Mouse (Mus musculus): ENCODE data around the gene Sirt1. TPM values are rescaled to one million over a fixed set of nuclear protein-coding genes. Genes with fewer than 3 reads are reported as not detected.

The Sirt1 gene
- polyA plus RNA-seq, 1 experiment from 2014 or later: 9.5 TPM

- DNase-seq (ENCODE audit: low spot score): no peak
These were observed 44.2 kb downstream of the Sirt1 start for GRCm38 (mm10) chr10:63337326-63337725.

GRCm38 (mm10) chr10:63336901-63337300, 44.6 kb downstream of the Sirt1 start:
- DNase-seq (ENCODE audit: low spot score): no peak

- DNase-seq (ENCODE audit: low spot score): no peak
These were observed 54.4 kb downstream of the Sirt1 start for GRCm38 (mm10) chr10:63327091-63327490.

- DNase-seq (ENCODE audit: low spot score): no peak
These were observed 67.8 kb downstream of the Sirt1 start for GRCm38 (mm10) chr10:63313726-63314125.

GRCm38 (mm10) chr10:63308582-63309366, 72.7 kb downstream of the Sirt1 start:
- peak; percentile 78 for DNase-seq (ENCODE audit: low spot score)

- no peak for DNase-seq (ENCODE audit: low spot score)
These were observed 79.1 kb downstream of the Sirt1 start for GRCm38 (mm10) chr10:63302356-63302755.

- no peak for DNase-seq (ENCODE audit: low spot score)
These were observed 98.7 kb downstream of the Sirt1 start for GRCm38 (mm10) chr10:63282846-63283245.

- DNase-seq (ENCODE audit: low spot score): no peak
These were observed 99.1 kb downstream of the Sirt1 start for GRCm38 (mm10) chr10:63282417-63282816.

GRCm38 (mm10) chr10:63279851-63280250, 101.7 kb downstream of the Sirt1 start:
- no peak for DNase-seq (ENCODE audit: low spot score)

- no peak for DNase-seq (ENCODE audit: low spot score)
These were observed 104.5 kb downstream of the Sirt1 start for GRCm38 (mm10) chr10:63277010-63277409.

- no peak for DNase-seq (ENCODE audit: low spot score)
These were observed 108.6 kb downstream of the Sirt1 start for GRCm38 (mm10) chr10:63272868-63273267.

- DNase-seq (ENCODE audit: low spot score): no peak
These were observed 109.1 kb downstream of the Sirt1 start for GRCm38 (mm10) chr10:63272401-63272800.

Other genes starting within 250 kb of the Sirt1 start
- gene Mypn, start 177.8 kb downstream of the Sirt1 start, polyA plus RNA-seq (2015; fragmentation: Nextera tagmentation; extraction: Ambion mirVana): 0.04 and 0.08 TPM in 2 replicates
- gene Herc4, start 137.9 kb downstream of the Sirt1 start, polyA plus RNA-seq (2015; fragmentation: Nextera tagmentation; extraction: Ambion mirVana): 34.5 and 43.3 TPM in 2 replicates
- gene Dnajc12, start 739 bp upstream of the Sirt1 start, polyA plus RNA-seq (2015; fragmentation: Nextera tagmentation; extraction: Ambion mirVana): 10.7 and 11.1 TPM in 2 replicates
- gene Gm7075, start 40.1 kb upstream of the Sirt1 start, polyA plus RNA-seq (2015; fragmentation: Nextera tagmentation; extraction: Ambion mirVana): not detected in 2 replicates
- 0.36 and 0.48 TPM in 2 replicates for gene Ctnna3, start 48.4 kb upstream of the Sirt1 start, polyA plus RNA-seq (2015; fragmentation: Nextera tagmentation; extraction: Ambion mirVana)